In genomic region chr16:45098886-45099210, GRCm38 (mm10) we compare ENCODE assay signal across 13 mouse cellular contexts. TPM values are rescaled to one million over a fixed set of nuclear protein-coding genes. Genes with fewer than 3 reads are reported as not detected.
A peak's percentile ranks its signal among the peaks of the same experiment; 100 is the strongest.
DNase-seq lines count a peak whose midpoint lies in the region; ATAC-seq lines count a peak whose summit lies in the region.
"Had no signal": no experiment of that assay in that cellular context is flagged by ENCODE, and none has a peak within 500 bp of the region (broad histone marks: within the 10 kb centered on the region; RNA-seq: fewer than 3 reads in every experiment).

No protein-coding gene starts in this region.

- no peak for ATAC-seq in embryonic facial prominence, embryonic 12.5 days (ENCODE audit: insufficient number of reproducible peaks, insufficient read depth, low FRiP score, low TSS enrichment)
- no peak for ATAC-seq in kidney, embryonic 14.5 days (ENCODE audit: low FRiP score, low TSS enrichment)
- ATAC-seq in embryonic facial prominence, embryonic 14.5 days (ENCODE audit: low read depth) = 0 out of 2 replicates have a peak, but pooled peaks have one; percentile 35
- no peak for ATAC-seq in limb, embryonic 15.5 days (ENCODE audit: insufficient number of reproducible peaks, low FRiP score, low TSS enrichment, low read depth)

- H3K9ac ChIP-seq in embryonic facial prominence, embryonic 12.5 days = no peak overlapping the region
- no peak overlapping the region for H3K9ac ChIP-seq in kidney, embryonic 14.5 days (ENCODE audit: low read depth, low read length)
- H3K9ac ChIP-seq in embryonic facial prominence, embryonic 14.5 days (ENCODE audit: low read depth, low read length) = no peak overlapping the region
- H3K9ac ChIP-seq in limb, embryonic 15.5 days = no peak overlapping the region

- peak overlapping the region; percentile 1; the same call in 1 of the 2 replicates for H3K4me2 ChIP-seq in embryonic facial prominence, embryonic 12.5 days (replicated peaks)
- peak overlapping the region; percentile 49 for H3K4me2 ChIP-seq in kidney, embryonic 14.5 days (replicated peaks; ENCODE audit: low read depth, low read length)
- peak overlapping the region; percentile 42 for H3K4me2 ChIP-seq in embryonic facial prominence, embryonic 14.5 days (ENCODE audit: low read depth, low read length)
- H3K4me2 ChIP-seq in limb, embryonic 15.5 days = peak overlapping the region; percentile 34

- H3K36me3 ChIP-seq in embryonic facial prominence, embryonic 12.5 days = no peaks in the 10 kb centered on the region
- no peaks in the 10 kb centered on the region for H3K36me3 ChIP-seq in embryonic facial prominence, embryonic 10.5 days (replicated peaks)
- no peaks in the 10 kb centered on the region for H3K36me3 ChIP-seq in kidney, embryonic 14.5 days (ENCODE audit: control insufficient read depth, insufficient read depth, low read length)
- H3K36me3 ChIP-seq in embryonic facial prominence, embryonic 14.5 days (ENCODE audit: control insufficient read depth, insufficient read depth, low read length) = no peaks in the 10 kb centered on the region
- H3K36me3 ChIP-seq in limb, embryonic 15.5 days = no peaks in the 10 kb centered on the region

- no peak overlapping the region for H3K4me3 ChIP-seq in embryonic facial prominence, embryonic 12.5 days
- H3K4me3 ChIP-seq in embryonic facial prominence, embryonic 10.5 days = no peak overlapping the region
- H3K4me3 ChIP-seq in kidney, embryonic 14.5 days (ENCODE audit: low read length) = peak overlapping the region; percentile 19; the same call in 1 of the 2 replicates
- H3K4me3 ChIP-seq in embryonic facial prominence, embryonic 14.5 days (ENCODE audit: low read depth, low read length) = 0 out of 2 replicates have a peak overlapping the region, but pooled peaks have one; percentile 10
- peak overlapping the region; percentile 16; the same call in 1 of the 2 replicates for H3K4me3 ChIP-seq in limb, embryonic 15.5 days
- H3K4me3 ChIP-seq: megakaryocyte, embryonic 14.5 days had no signal

- DNase-seq in embryonic facial prominence, embryonic 10.5 days (ENCODE audit: low spot score) = no peak
- no peak for DNase-seq in kidney, postnatal 10 days
- DNase-seq in embryonic facial prominence, embryonic 14.5 days (ENCODE audit: low spot score) = no peak
- DNase-seq in urinary bladder, postnatal 4 days (ENCODE audit: low spot score in 2 of 2) = no peak
- DNase-seq in adrenal gland, postnatal 25 days = no peak
- DNase-seq: adrenal gland, postnatal 10 days; cerebellum, postnatal 10 days; liver had no signal

- H3K4me1 ChIP-seq in embryonic facial prominence, embryonic 12.5 days = 0 out of 2 replicates have a peak, but pooled peaks cover 12% of the 10 kb centered on the region
- peaks cover 22% of the 10 kb centered on the region for H3K4me1 ChIP-seq in embryonic facial prominence, embryonic 10.5 days
- peaks cover 33% of the 10 kb centered on the region for H3K4me1 ChIP-seq in kidney, embryonic 14.5 days (ENCODE audit: control insufficient read depth, insufficient read depth, low read length)
- peaks cover 25% of the 10 kb centered on the region for H3K4me1 ChIP-seq in embryonic facial prominence, embryonic 14.5 days (ENCODE audit: control insufficient read depth, insufficient read depth, low read length)
- H3K4me1 ChIP-seq in limb, embryonic 15.5 days = peaks cover 42% of the 10 kb centered on the region

- no peaks in the 10 kb centered on the region for H3K27me3 ChIP-seq in embryonic facial prominence, embryonic 12.5 days
- no peaks in the 10 kb centered on the region for H3K27me3 ChIP-seq in embryonic facial prominence, embryonic 10.5 days (replicated peaks; ENCODE audit: low read depth, poor library complexity, severe bottlenecking)
- H3K27me3 ChIP-seq in kidney, embryonic 14.5 days (ENCODE audit: control insufficient read depth, insufficient read depth, low read length) = no peaks in the 10 kb centered on the region
- H3K27me3 ChIP-seq in embryonic facial prominence, embryonic 14.5 days (replicated peaks; ENCODE audit: control insufficient read depth, insufficient read depth, low read length) = no peaks in the 10 kb centered on the region
- H3K27me3 ChIP-seq in limb, embryonic 15.5 days = no peaks in the 10 kb centered on the region

- H3K9me3 ChIP-seq in embryonic facial prominence, embryonic 12.5 days = no peaks in the 10 kb centered on the region
- no peaks in the 10 kb centered on the region for H3K9me3 ChIP-seq in embryonic facial prominence, embryonic 10.5 days
- H3K9me3 ChIP-seq in kidney, embryonic 14.5 days (ENCODE audit: control insufficient read depth, low read length) = no peaks in the 10 kb centered on the region
- no peaks in the 10 kb centered on the region for H3K9me3 ChIP-seq in embryonic facial prominence, embryonic 14.5 days (ENCODE audit: control insufficient read depth, low read length)
- no peaks in the 10 kb centered on the region for H3K9me3 ChIP-seq in limb, embryonic 15.5 days
- H3K9me3 ChIP-seq: megakaryocyte, embryonic 14.5 days had no signal

- 55% methylated on average over 6 of the region's 6 CpGs for WGBS in embryonic facial prominence, embryonic 12.5 days
- 73% methylated on average over 6 of the region's 6 CpGs for WGBS in embryonic facial prominence, embryonic 10.5 days
- WGBS in kidney, embryonic 14.5 days = 31% methylated on average over 6 of the region's 6 CpGs
- WGBS in embryonic facial prominence, embryonic 14.5 days = 57% methylated on average over 6 of the region's 6 CpGs
- WGBS in limb, embryonic 15.5 days = 33% methylated on average over 6 of the region's 6 CpGs

- no peak overlapping the region for H3K27ac ChIP-seq in embryonic facial prominence, embryonic 12.5 days
- no peak overlapping the region for H3K27ac ChIP-seq in embryonic facial prominence, embryonic 10.5 days (replicated peaks)
- peak overlapping the region; percentile 51; the same call in 1 of the 2 replicates for H3K27ac ChIP-seq in kidney, embryonic 14.5 days (ENCODE audit: low read depth, low read length)
- H3K27ac ChIP-seq in embryonic facial prominence, embryonic 14.5 days (replicated peaks; ENCODE audit: low read depth, low read length) = no peak overlapping the region
- 0 out of 2 replicates have a peak overlapping the region, but pooled peaks have one; percentile 17 for H3K27ac ChIP-seq in limb, embryonic 15.5 days

RNA-seq across cellular contexts. Expression of gene Ccdc80, which starts 5.6 kb away (rescaled TPM):
- 38.7 and 49.6 TPM in 2 replicates for polyA plus RNA-seq in embryonic facial prominence, embryonic 12.5 days (2016; fragmentation: Nextera tagmentation; extraction: Ambion mirVana)
- 25.2 and 25.7 TPM in 2 replicates for polyA plus RNA-seq in embryonic facial prominence, embryonic 10.5 days (2016; fragmentation: Nextera tagmentation; extraction: Ambion mirVana)
- 60.1 and 78.5 TPM in 2 replicates for polyA plus RNA-seq in kidney, embryonic 14.5 days (2014; fragmentation: Nextera tagmentation; extraction: Ambion mirVana)
- 103 and 105 TPM in 2 replicates for polyA plus RNA-seq in embryonic facial prominence, embryonic 14.5 days (2014; fragmentation: Nextera tagmentation; extraction: Ambion mirVana)
- polyA plus RNA-seq in limb, embryonic 15.5 days (2015; fragmentation: Nextera tagmentation; extraction: Ambion mirVana) = 105 and 123 TPM in 2 replicates
- 18.3 and 19.0 TPM in 2 replicates for total RNA-seq in adrenal gland, postnatal 25 days (2021)
- total RNA-seq: MEL had no signal

RNA-seq across cellular contexts. Expression of gene Slc35a5, which starts 59.7 kb away (rescaled TPM):
- 13.9 and 15.4 TPM in 2 replicates for polyA plus RNA-seq in embryonic facial prominence, embryonic 12.5 days (2016; fragmentation: Nextera tagmentation; extraction: Ambion mirVana)
- polyA plus RNA-seq in embryonic facial prominence, embryonic 10.5 days (2016; fragmentation: Nextera tagmentation; extraction: Ambion mirVana) = 12.2 and 14.9 TPM in 2 replicates
- polyA plus RNA-seq in kidney, embryonic 14.5 days (2014; fragmentation: Nextera tagmentation; extraction: Ambion mirVana) = 8.3 and 19.6 TPM in 2 replicates
- polyA plus RNA-seq in embryonic facial prominence, embryonic 14.5 days (2014; fragmentation: Nextera tagmentation; extraction: Ambion mirVana) = 17.1 TPM in 2 replicates
- 14.9 and 16.3 TPM in 2 replicates for polyA plus RNA-seq in limb, embryonic 15.5 days (2015; fragmentation: Nextera tagmentation; extraction: Ambion mirVana)
- total RNA-seq in adrenal gland, postnatal 25 days (2021) = 24.7 and 48.4 TPM in 2 replicates

RNA-seq across cellular contexts. Expression of gene Atg3, which starts 59.7 kb away (rescaled TPM):
- polyA plus RNA-seq in embryonic facial prominence, embryonic 12.5 days (2016; fragmentation: Nextera tagmentation; extraction: Ambion mirVana) = 36.0 and 36.5 TPM in 2 replicates
- polyA plus RNA-seq in embryonic facial prominence, embryonic 10.5 days (2016; fragmentation: Nextera tagmentation; extraction: Ambion mirVana) = 30.0 and 30.8 TPM in 2 replicates
- polyA plus RNA-seq in kidney, embryonic 14.5 days (2014; fragmentation: Nextera tagmentation; extraction: Ambion mirVana) = 28.0 and 32.1 TPM in 2 replicates
- 38.2 and 40.0 TPM in 2 replicates for polyA plus RNA-seq in embryonic facial prominence, embryonic 14.5 days (2014; fragmentation: Nextera tagmentation; extraction: Ambion mirVana)
- polyA plus RNA-seq in limb, embryonic 15.5 days (2015; fragmentation: Nextera tagmentation; extraction: Ambion mirVana) = 41.6 and 42.3 TPM in 2 replicates
- 63.6 and 64.4 TPM in 2 replicates for total RNA-seq in adrenal gland, postnatal 25 days (2021)

Comparison
In these comparisons a context has a peak if more than half of its experiments do, and no peak if none do; other contexts are left out.
1. H3K4me3 ChIP-seq: peak in kidney, embryonic 14.5 days (single experiment), embryonic facial prominence, embryonic 14.5 days (single experiment) and limb, embryonic 15.5 days (single experiment); none in embryonic facial prominence, embryonic 12.5 days (single experiment) and embryonic facial prominence, embryonic 10.5 days (single experiment).
2. H3K27ac ChIP-seq: peak in kidney, embryonic 14.5 days (single experiment) and limb, embryonic 15.5 days (single experiment); none in embryonic facial prominence, embryonic 12.5 days (single experiment), embryonic facial prominence, embryonic 10.5 days (single experiment) and embryonic facial prominence, embryonic 14.5 days (single experiment).
3. Peak in every context shown above with its lines, with median percentiles within 50 percentile points of each other: H3K4me2 ChIP-seq.